Mouse (Mus musculus) MEL-GATA-1-ER (cell line): ENCODE measurements around the gene Qars.

Source experiments
- DNase-seq: peaks from one replicate; pipeline ENCODE4 v3.0.0-alpha.2; 2012; ENCODE audit warnings: low read depth; ENCODE audit errors: extremely low read depth

Qars gene

GRCm38 (mm10) chr9:108530954-108531353, 23.4 kb downstream of the Qars start:
- no peak for DNase-seq

GRCm38 (mm10) chr9:108531496-108531895, 24.0 kb downstream of the Qars start:
- no peak for DNase-seq

GRCm38 (mm10) chr9:108540846-108541245, 33.3 kb downstream of the Qars start:
- DNase-seq, result no peak

- DNase-seq, result no peak
These were observed 38.5 kb downstream of the Qars start for GRCm38 (mm10) chr9:108545986-108546385.

- DNase-seq, result no peak
These were observed 39.4 kb downstream of the Qars start for GRCm38 (mm10) chr9:108546875-108547274.

GRCm38 (mm10) chr9:108559169-108559568, 51.7 kb downstream of the Qars start:
- no peak for DNase-seq

GRCm38 (mm10) chr9:108560227-108560841, 52.8 kb downstream of the Qars start, which contains the start of gene Impdh2:
Gene Impdh2, plus strand, starts transcription at chr9:108560286.
- peak; percentile 97 for DNase-seq

GRCm38 (mm10) chr9:108563671-108564070, 56.2 kb downstream of the Qars start:
- DNase-seq, result no peak

GRCm38 (mm10) chr9:108564131-108564530, 56.6 kb downstream of the Qars start:
- DNase-seq, result no peak
